Mouse (Mus musculus): Measurements from ENCODE around the gene Arhgef17. TPM values are rescaled to one million over a fixed set of nuclear protein-coding genes. Genes with fewer than 3 reads are reported as not detected.
"Not testable (repeated sequence)": the region's sequence is repeated elsewhere in the genome, so short reads cannot be mapped to it uniquely, and the experiment has no call there.

Arhgef17 gene
- total RNA-seq, 2 experiments from 2014 or later, result not detected

DNA sequence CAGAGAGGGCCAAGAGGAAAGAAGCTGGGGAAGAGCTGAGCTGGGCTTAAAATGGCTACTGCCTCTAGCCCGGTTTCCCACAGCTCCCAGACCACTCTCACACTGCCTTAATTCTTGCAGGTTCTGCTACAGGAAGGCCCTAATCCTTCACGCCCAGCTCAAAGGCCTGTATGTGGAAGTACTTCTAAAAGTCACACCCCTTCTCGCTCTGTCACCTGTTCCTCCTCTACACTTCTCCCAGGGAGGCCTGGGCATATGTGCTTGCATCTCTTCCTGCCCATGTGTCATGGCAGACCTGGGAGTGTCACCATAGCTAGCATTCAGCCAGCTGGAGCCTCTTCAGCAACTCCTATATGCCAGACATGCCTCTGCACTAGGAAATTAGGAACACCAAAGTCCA is 78.5 kb downstream of the Arhgef17 start:
- peak; percentile 11 for ATAC-seq (replicated peaks; ENCODE audit: poor library complexity, severe bottlenecking)

- ATAC-seq (replicated peaks; ENCODE audit: poor library complexity, severe bottlenecking), result no peak
Measured at GRCm38 (mm10) chr7:100851481-100852356, 80.2 kb downstream of the Arhgef17 start.

DNA sequence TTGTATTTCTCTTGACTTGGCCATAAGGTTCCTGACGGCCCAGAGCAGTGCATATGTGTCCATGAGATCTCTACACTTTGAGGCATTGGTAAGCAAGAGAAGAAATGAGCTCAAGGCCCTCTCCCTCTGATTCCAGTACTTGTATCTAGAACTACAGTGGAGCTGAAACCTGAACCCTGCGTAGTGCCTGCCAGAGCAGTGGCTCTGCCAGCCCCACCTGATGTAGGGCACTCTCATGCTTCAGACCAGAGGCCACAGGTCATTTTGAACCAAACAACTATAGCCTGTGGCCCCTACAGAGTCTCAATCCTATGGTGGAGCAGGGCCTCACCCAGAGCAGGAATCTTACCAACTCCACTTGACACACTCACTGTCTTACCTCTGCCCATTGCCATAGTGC is 82.4 kb downstream of the Arhgef17 start:
- ATAC-seq (replicated peaks; ENCODE audit: poor library complexity, severe bottlenecking), result no peak

DNA sequence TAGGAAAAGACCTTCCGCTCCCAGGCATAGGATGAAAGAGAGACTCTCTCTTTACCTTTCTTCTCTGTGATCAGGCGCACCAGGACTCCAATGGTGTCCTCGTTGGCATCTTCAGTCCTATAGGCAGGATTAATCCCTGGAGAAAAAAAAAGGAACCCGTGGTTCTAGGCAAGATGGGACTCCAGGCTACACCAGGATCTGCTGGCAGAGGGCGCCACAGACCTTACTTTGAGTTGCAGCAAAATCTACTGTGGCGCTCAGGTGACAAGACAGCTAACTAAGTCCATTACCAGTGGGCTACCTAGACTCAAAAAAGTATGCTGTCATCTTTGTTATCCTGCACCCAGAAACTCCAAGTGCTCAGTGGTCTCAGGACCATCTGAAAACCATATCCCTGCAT is 83.2 kb downstream of the Arhgef17 start:
- peak; percentile 26; the same call in 1 of the 2 replicates for ATAC-seq (replicated peaks; ENCODE audit: poor library complexity, severe bottlenecking)

DNA sequence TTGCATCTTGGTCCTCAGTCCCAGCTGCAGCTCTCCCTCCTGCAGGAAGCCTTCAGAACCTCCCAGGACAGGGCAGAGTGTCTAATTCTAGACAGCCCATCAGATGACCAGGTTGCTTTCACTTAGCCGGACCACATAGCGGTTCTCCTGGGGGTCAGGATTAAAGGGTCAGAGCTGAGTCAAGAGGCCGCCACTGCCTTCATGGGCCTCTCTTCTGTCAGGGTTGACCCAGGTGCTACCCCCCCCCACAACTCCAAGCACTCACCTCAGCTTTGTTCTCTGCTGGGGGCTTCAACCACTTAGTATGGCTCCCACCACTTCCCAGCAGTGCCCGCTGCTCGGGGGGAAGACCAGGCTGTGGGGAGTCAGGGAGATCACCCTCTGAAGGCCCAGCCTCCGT is 84.8 kb downstream of the Arhgef17 start:
- ATAC-seq (replicated peaks; ENCODE audit: poor library complexity, severe bottlenecking), result no peak

DNA sequence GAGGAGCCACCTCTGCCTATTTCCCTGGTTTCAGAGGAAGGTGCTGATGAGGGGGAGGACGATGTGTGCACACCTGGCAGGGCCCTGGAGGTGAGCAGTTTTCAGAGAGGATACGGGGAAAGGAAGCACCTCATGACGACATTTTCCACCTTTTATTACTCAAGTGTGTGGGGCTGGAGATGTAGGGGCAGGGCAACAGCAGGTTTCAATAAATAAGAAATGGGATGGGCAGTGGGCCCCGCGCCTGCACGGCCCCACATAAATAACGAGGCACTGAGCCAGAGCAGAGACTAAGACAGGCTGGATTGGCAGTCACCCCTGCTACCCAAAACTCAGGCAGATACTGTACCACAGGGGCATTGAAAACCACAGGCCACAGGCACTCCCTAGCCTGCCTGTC is 85.9 kb downstream of the Arhgef17 start:
- ATAC-seq (replicated peaks; ENCODE audit: poor library complexity, severe bottlenecking), result not testable (repeated sequence)

- peak; percentile 95 for ATAC-seq (replicated peaks; ENCODE audit: poor library complexity, severe bottlenecking)
Measured at GRCm38 (mm10) chr7:100845412-100845811, 86.5 kb downstream of the Arhgef17 start.

- peak; percentile 1; the same call in 1 of the 2 replicates for ATAC-seq (replicated peaks; ENCODE audit: poor library complexity, severe bottlenecking)
Measured at GRCm38 (mm10) chr7:100845026-100845400, 86.9 kb downstream of the Arhgef17 start.

GRCm38 (mm10) chr7:100844385-100845025 is 87.4 kb downstream of the Arhgef17 start:
- ATAC-seq (replicated peaks; ENCODE audit: poor library complexity, severe bottlenecking), result no peak

GRCm38 (mm10) chr7:100843866-100844265 is 88.0 kb downstream of the Arhgef17 start:
- no peak for ATAC-seq (replicated peaks; ENCODE audit: poor library complexity, severe bottlenecking)

- ATAC-seq (replicated peaks; ENCODE audit: poor library complexity, severe bottlenecking), result no peak
Measured at GRCm38 (mm10) chr7:100842175-100842574, 89.7 kb downstream of the Arhgef17 start.

- ATAC-seq (replicated peaks; ENCODE audit: poor library complexity, severe bottlenecking), result no peak
Measured at GRCm38 (mm10) chr7:100841608-100842007, 90.3 kb downstream of the Arhgef17 start.

DNA sequence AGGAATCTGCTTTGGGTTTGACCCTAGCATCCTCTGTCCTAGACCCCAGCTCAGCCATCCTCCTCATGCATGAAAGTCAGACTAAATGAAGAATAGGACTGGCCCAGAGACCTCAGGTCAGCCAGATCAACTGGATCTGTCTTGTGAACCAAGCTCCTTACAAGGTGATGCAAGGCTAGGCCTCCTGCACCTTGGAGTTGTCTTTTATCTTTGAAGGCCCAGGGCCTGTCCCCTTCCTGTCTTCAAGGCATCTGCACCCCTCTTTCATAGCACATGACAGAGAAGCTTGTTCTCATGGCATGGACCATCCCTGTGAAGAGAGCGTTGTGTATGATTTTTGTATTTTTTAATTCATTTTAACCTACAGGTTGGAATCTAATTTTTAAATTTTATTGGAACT is 91.0 kb downstream of the Arhgef17 start:
- ATAC-seq (replicated peaks; ENCODE audit: poor library complexity, severe bottlenecking), result no peak

- ATAC-seq (replicated peaks; ENCODE audit: poor library complexity, severe bottlenecking), result no peak
Measured at GRCm38 (mm10) chr7:100839632-100840402, 92.1 kb downstream of the Arhgef17 start.

- no peak for ATAC-seq (replicated peaks; ENCODE audit: poor library complexity, severe bottlenecking)
Measured at GRCm38 (mm10) chr7:100837701-100838100, 94.2 kb downstream of the Arhgef17 start.

- ATAC-seq (replicated peaks; ENCODE audit: poor library complexity, severe bottlenecking), result no peak
Measured at GRCm38 (mm10) chr7:100836657-100837056, 95.2 kb downstream of the Arhgef17 start.

DNA sequence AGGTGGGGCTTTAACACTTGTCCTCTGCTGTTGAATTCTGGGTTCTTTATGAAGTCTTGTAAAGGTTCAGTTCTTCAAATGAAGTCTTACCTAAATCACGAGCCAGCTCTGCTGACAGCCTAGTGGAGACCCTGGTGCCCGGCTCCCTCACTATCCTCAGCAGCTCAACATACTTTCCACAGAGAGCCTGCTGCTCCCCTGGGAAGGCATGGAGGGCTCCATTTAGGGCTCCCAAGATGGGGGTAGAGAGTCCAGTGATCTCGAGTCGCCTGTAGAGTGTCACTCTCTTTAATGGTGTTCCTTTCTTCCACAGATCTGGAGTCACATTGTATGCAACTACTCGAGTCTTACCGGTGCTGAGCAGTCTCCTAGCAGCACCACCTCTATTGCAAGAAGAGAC is 96.2 kb downstream of the Arhgef17 start:
- no peak for ATAC-seq (replicated peaks; ENCODE audit: poor library complexity, severe bottlenecking)

GRCm38 (mm10) chr7:100835168-100835567 is 96.7 kb downstream of the Arhgef17 start:
- ATAC-seq (replicated peaks; ENCODE audit: poor library complexity, severe bottlenecking), result no peak

GRCm38 (mm10) chr7:100833859-100834258 is 98.0 kb downstream of the Arhgef17 start:
- ATAC-seq (replicated peaks; ENCODE audit: poor library complexity, severe bottlenecking), result no peak

GRCm38 (mm10) chr7:100828549-100828948 is 103.4 kb downstream of the Arhgef17 start:
- ATAC-seq (replicated peaks; ENCODE audit: poor library complexity, severe bottlenecking), result no peak

GRCm38 (mm10) chr7:100824661-100825060 is 107.2 kb downstream of the Arhgef17 start:
- no peak for ATAC-seq (replicated peaks; ENCODE audit: poor library complexity, severe bottlenecking)
